10 mouse cellular contexts compared by ENCODE assay signal in genomic region chr10:88983444-88983843, GRCm38 (mm10).
A peak's percentile ranks its signal among the peaks of the same experiment; 100 is the strongest.
DNase-seq lines count a peak whose midpoint lies in the region; ATAC-seq and TF ChIP-seq lines count a peak whose summit lies in the region.
"Had no signal": no experiment of that assay in that cellular context is flagged by ENCODE, and none has a peak within 500 bp of the region (broad histone marks: within the 10 kb centered on the region; RNA-seq: fewer than 3 reads in every experiment).

No protein-coding gene starts in this region.

- TF ChIP-seq CTCF in layer of hippocampus, adult 2 months (conservative IDR thresholded peaks at IDR 0.05): peak; percentile 79

- DNase-seq in CD4-positive, CD25-positive, alpha-beta regulatory T cell, adult 2 months (ENCODE audit: low read depth, low spot score): peak; percentile 4
- peak in 1 of 2 experiments; percentile 53 for DNase-seq in layer of hippocampus, adult 2 months (ENCODE audit: low spot score in 2 of 2)
- DNase-seq in layer of hippocampus, postnatal 36 days: no peak
- peak; percentile 76 for DNase-seq in adrenal gland, postnatal 14 days
- DNase-seq in layer of hippocampus, postnatal 10 days (ENCODE audit: low spot score in 2 of 2): peak; percentile 64 to 70
- DNase-seq in right cerebral cortex, adult 2 months (ENCODE audit: low spot score in 2 of 2): peak; percentile 40 to 56
- no peak for DNase-seq in ovary, adult 18-20 months (ENCODE audit: low spot score)

- H3K27ac ChIP-seq in layer of hippocampus, adult 2 months: no peak overlapping the region
- H3K27ac ChIP-seq: limb, embryonic 13.5 days had no signal

- no peak for ATAC-seq in CD4-positive, CD25-positive, alpha-beta regulatory T cell, adult 4 months

- H3K4me3 ChIP-seq in layer of hippocampus, adult 2 months: no peak overlapping the region
- H3K4me3 ChIP-seq: erythroblast, embryonic 14.5 days; limb, embryonic 13.5 days had no signal

Comparison
In these comparisons a context has a peak if more than half of its experiments do, and no peak if none do; other contexts are left out.
1. DNase-seq: peak in CD4-positive, CD25-positive, alpha-beta regulatory T cell, adult 2 months (single experiment), adrenal gland, postnatal 14 days (single experiment), layer of hippocampus, postnatal 10 days (2 of 2) and right cerebral cortex, adult 2 months (2 of 2); none in layer of hippocampus, postnatal 36 days (0 of 2) and ovary, adult 18-20 months (single experiment).